Mouse (Mus musculus) embryonic fibroblast, embryonic 13.5 days (primary cell): Measurements from ENCODE around the gene Ptgir. TPM values are rescaled to one million over a fixed set of nuclear protein-coding genes. Genes with fewer than 3 reads are reported as not detected.

Experiments used
- H3K27ac ChIP-seq: 2 replicates; pipeline ENCODE4 v1.5.1; 2012; ENCODE audit warnings: low read length, control low read depth, inconsistent platforms; ENCODE audit not compliant: insufficient read depth
- H3K4me1 ChIP-seq: 2 replicates; pipeline ENCODE4 v1.6.1; 2011; ENCODE audit warnings: low read length; ENCODE audit not compliant: control insufficient read depth, insufficient read depth
- H3K4me3 ChIP-seq: 2 replicates; pipeline ENCODE4 v1.5.1; 2011; ENCODE audit warnings: mild to moderate bottlenecking, control low read depth, low read length; ENCODE audit not compliant: insufficient read depth
- CTCF ChIP-seq: IDR thresholded peaks from 2 replicates; pipeline ENCODE4 v1.5.1; 2011; ENCODE audit warnings: mild to moderate bottlenecking, control low read depth, low read length, moderate library complexity, borderline replicate concordance; ENCODE audit not compliant: insufficient read depth
- POLR2A ChIP-seq: IDR thresholded peaks from 2 replicates; pipeline ENCODE4 v1.6.1; 2011; ENCODE audit warnings: low read depth, mild to moderate bottlenecking, control low read depth, low read length, moderate library complexity
- polyA plus RNA-seq: library from polyadenylated mRNA; stranded (reverse); fragments of >200 nt; gene quantifications from 2 replicates; pipeline ENCODE4 v1.2.4, GENCODE M21; 2011; ENCODE audit warnings: low read depth; ENCODE audit not compliant: missing spikeins, insufficient read length

The Ptgir gene
- polyA plus RNA-seq, 1 experiment: 1.6 TPM

DNA sequence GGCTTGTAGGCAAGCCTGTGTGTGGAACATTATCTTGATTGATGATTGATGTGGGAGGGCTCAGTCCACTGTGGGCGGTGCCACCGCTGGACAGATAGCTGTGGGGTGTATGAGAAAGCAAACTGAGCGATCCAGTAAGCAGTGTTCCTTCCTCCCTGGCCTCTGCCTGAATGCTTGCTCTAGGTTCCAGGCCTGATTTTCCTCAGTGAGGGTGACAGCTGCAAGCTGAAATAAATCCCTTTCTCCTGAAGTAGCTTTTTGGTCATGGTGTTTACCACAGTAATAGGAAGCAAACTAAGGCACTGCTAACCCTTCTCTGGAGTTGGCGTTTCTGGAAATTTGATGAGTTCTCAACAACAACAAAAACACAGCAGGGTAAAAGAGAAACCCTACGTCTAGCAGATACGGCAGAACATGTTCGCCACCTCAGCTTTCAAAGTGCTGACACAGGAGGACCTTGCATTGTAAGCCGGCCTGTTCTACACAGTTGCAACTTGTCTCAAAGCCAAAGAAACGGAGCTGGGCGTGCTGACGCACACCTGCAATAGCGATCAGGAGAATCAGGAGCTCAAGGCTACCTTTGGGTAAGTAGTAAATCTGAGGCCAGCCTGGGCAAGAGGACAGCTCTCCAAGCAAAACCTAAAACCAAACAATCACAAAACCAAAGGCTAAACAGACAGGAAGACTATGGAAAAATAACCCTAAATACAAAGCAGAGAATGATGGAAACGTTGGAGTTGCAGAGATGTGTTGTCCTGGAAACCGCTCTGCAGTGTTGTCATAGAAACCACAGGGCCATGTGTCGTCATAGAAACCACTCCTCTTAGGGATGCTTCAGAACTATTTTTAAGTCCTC is 50.3 kb downstream of the Ptgir start:
- Histone ChIP-seq H3K4me3 (no peak overlapping the region), H3K27ac (no peak overlapping the region), H3K4me1 (no peaks in the 10 kb centered on the region)
- TF ChIP-seq CTCF: no peak
- no peak for TF ChIP-seq POLR2A

DNA sequence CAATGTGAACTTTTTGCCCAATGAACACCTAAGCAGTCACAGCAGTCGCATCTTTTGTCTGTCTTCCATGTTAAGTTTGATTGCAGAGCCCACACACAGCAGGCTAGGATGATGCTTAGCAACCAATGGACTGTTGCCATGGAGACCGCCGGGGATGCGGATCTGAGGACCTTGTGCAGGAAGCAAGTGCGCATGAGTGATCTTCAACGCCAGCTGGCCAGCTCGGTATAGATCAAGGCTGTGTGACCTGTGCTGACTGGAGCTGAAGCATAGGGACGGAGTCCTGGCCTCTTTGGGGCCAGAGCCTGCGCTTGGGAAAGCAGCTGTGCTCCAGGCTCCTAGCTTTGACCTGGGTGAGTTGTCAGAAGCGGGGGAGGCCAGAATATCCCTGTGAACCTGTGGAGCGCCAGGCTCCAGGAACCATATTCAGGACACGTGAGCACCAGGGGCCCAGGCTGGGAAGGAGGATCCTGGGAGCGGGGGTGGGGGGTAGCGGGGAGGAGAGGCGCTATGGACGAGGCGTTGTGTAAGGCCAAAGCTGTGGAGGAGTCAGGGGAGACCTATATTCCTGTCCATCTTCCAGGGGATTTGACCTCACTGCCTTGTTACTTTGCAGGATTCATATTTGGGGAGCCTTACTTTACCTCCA is 53.4 kb downstream of the Ptgir start, which contains the start of gene Pnmal1:
Gene Pnmal1, plus strand, starts transcription at position 141 of the 649 bp plus-strand sequence.
- no peak within 1 kb of the TSS for H3K27ac ChIP-seq
- H3K4me3 ChIP-seq: no peak within 1 kb of the TSS
- H3K4me1 ChIP-seq: no peaks in the 10 kb centered on the region
- no peak for TF ChIP-seq POLR2A
- TF ChIP-seq CTCF: no peak

Other genes starting within 250 kb of the Ptgir start
- gene Ceacam15, start 230.8 kb upstream of the Ptgir start, polyA plus RNA-seq: not detected in 2 replicates
- not detected in 2 replicates for gene Ceacam9, start 184.6 kb upstream of the Ptgir start, polyA plus RNA-seq
- 118 and 124 TPM in 2 replicates for gene Ap2s1, start 168.1 kb upstream of the Ptgir start, polyA plus RNA-seq
- 47.9 and 74.5 TPM in 2 replicates for gene Slc1a5, start 125.2 kb upstream of the Ptgir start, polyA plus RNA-seq
- 58.4 and 67.1 TPM in 2 replicates for gene Strn4, start 90.6 kb upstream of the Ptgir start, polyA plus RNA-seq
- gene Fkrp, start 89.8 kb upstream of the Ptgir start, polyA plus RNA-seq: 21.0 and 25.2 TPM in 2 replicates
- gene Prkd2, start 63.6 kb upstream of the Ptgir start, polyA plus RNA-seq: 17.2 and 17.8 TPM in 2 replicates
- gene Dact3, start 31.2 kb upstream of the Ptgir start, polyA plus RNA-seq: 34.8 and 37.3 TPM in 2 replicates
- gene Gng8, start 14.7 kb upstream of the Ptgir start, polyA plus RNA-seq: 24.1 and 24.7 TPM in 2 replicates
- 520 and 588 TPM in 2 replicates for gene Calm3, start 17.6 kb downstream of the Ptgir start, polyA plus RNA-seq
- gene Pnmal2, start 38.2 kb downstream of the Ptgir start, polyA plus RNA-seq: 0.73 and 1.3 TPM in 2 replicates
- gene Pnmal1, start 53.2 kb downstream of the Ptgir start, polyA plus RNA-seq: not detected in 2 replicates
- gene Gm42372, start 76.6 kb downstream of the Ptgir start, polyA plus RNA-seq: not detected in 2 replicates
- gene Ccdc8, start 86.2 kb downstream of the Ptgir start, polyA plus RNA-seq: 9.4 and 15.0 TPM in 2 replicates
- gene Ppp5c, start 121.4 kb downstream of the Ptgir start, polyA plus RNA-seq: 63.2 and 72.7 TPM in 2 replicates
- 0.16 TPM in 1 of 2 replicates, not detected in the other for gene Hif3a, start 155.9 kb downstream of the Ptgir start, polyA plus RNA-seq
- 0.12 TPM in 1 of 2 replicates, not detected in the other for gene Psg16, start 167.6 kb downstream of the Ptgir start, polyA plus RNA-seq
- gene Ceacam3, start 243.8 kb downstream of the Ptgir start, polyA plus RNA-seq: not detected in 2 replicates